Mouse (Mus musculus): ENCODE measurements around the gene Aasdhppt.

GRCm38 (mm10) chr9:4315746-4316145, 6.5 kb upstream of the Aasdhppt start:
- TF ChIP-seq ZC3H11A (IDR thresholded peaks at IDR 0.05; ENCODE audit: borderline replicate concordance, low read depth, low read length), result no peak
- TF ChIP-seq MAFK (IDR thresholded peaks at IDR 0.05; ENCODE audit: insufficient read depth, low read depth, low read length), result no peak
- no peak for TF ChIP-seq HCFC1 (IDR thresholded peaks at IDR 0.05; ENCODE audit: borderline replicate concordance, insufficient read depth, low read length)
- no peak for TF ChIP-seq ZNF384 (IDR thresholded peaks at IDR 0.05; ENCODE audit: low read depth, low read length)
- TF ChIP-seq CHD2 (IDR thresholded peaks at IDR 0.05; ENCODE audit: low read depth, low read length), result no peak
